Mouse (Mus musculus) midbrain, embryonic 10.5 days (tissue): Measurements from ENCODE around the gene Cst12. TPM values are rescaled to one million over a fixed set of nuclear protein-coding genes. Genes with fewer than 3 reads are reported as not detected.
"Not testable (repeated sequence)": the region's sequence is repeated elsewhere in the genome, so short reads cannot be mapped to it uniquely, and the experiment has no call there.

Experiments used
- DNase-seq: peaks from one replicate; pipeline ENCODE4 v3.0.0-alpha.2; 2017; ENCODE audit warnings: low spot score
- H3K27ac ChIP-seq: fragments of 300-500 bp; sonication (generic); replicated peaks from 2 replicates; pipeline ENCODE4 v1.5.1; 2016; ENCODE audit warnings: mild to moderate bottlenecking
- H3K27me3 ChIP-seq: fragments of 300-500 bp; sonication (generic); 2 replicates; pipeline ENCODE4 v1.6.1; 2016; ENCODE audit warnings: low read depth, mild to moderate bottlenecking; ENCODE audit not compliant: poor library complexity, severe bottlenecking
- H3K36me3 ChIP-seq: fragments of 300-500 bp; sonication (generic); 2 replicates; pipeline ENCODE4 v1.6.1; 2016; ENCODE audit warnings: mild to moderate bottlenecking, moderate library complexity
- H3K4me1 ChIP-seq: fragments of 300-500 bp; sonication (generic); 2 replicates; pipeline ENCODE4 v1.6.1; 2016
- H3K4me3 ChIP-seq: fragments of 300-500 bp; sonication (generic); 2 replicates; pipeline ENCODE4 v1.5.1; 2016; ENCODE audit warnings: mild to moderate bottlenecking, moderate library complexity
- H3K9me3 ChIP-seq: fragments of 300-500 bp; sonication (generic); replicated peaks from 2 replicates; pipeline ENCODE4 v1.6.1; 2016; ENCODE audit warnings: mild to moderate bottlenecking
- WGBS: fragments of 180-500 bp; shearing (Covaris S2); methylation state at CpG from one replicate; pipeline ENCODE4 v1.1.7; 2016; 5-methylcytosine and 5-hydroxymethylcytosine counted together
- polyA plus RNA-seq: library from polyadenylated mRNA; unstranded; fragments of >200 nt; fragmentation: Nextera tagmentation; extraction: Ambion mirVana; gene quantifications from 2 replicates; pipeline ENCODE4 v1.2.1, GENCODE M21; 2016

Gene Cst12
- polyA plus RNA-seq, result not detected in 2 replicates

- Histone ChIP-seq H3K27ac (no peak within 1 kb of the TSS), H3K9me3 (no peaks in the 10 kb centered on the region), H3K27me3 (no peaks in the 10 kb centered on the region), H3K4me1 (no peaks in the 10 kb centered on the region), H3K4me3 (no peak within 1 kb of the TSS), H3K36me3 (no peaks in the 10 kb centered on the region)
- no peak for DNase-seq
- WGBS, result 89% methylated on average over 6 of the region's 6 CpGs
Observed at GRCm38 (mm10) chr2:148789142-148789541, at the start of gene Cst12. Gene Cst12, plus strand, starts transcription at chr2:148789361.

DNA sequence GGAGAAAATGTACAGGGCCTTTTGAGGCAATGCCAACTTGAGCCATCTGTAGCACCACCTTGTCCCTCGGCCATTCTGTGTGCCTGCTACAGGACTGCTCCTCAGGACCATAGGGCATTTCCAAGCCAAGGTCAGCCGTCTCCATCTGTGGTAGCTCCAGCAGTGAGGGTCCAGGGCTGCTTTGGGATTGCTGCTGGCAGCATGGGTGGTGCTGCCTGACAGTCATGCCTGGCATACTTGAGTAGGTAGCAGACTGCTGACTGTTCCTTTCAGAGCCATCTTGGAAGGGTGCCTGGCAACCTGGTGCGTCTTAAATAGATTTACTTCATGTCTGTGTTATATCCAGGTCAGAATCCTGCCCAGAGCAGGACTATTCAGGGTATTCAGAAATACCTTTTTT, 46.2 kb upstream of the Cst12 start:
- Histone ChIP-seq H3K9me3 (no peaks in the 10 kb centered on the region), H3K4me1 (no peaks in the 10 kb centered on the region), H3K27me3 (no peaks in the 10 kb centered on the region), H3K27ac (no peak overlapping the region), H3K36me3 (no peaks in the 10 kb centered on the region), H3K4me3 (no peak overlapping the region)
- DNase-seq, result no peak
- WGBS, result 83% methylated on average over 3 of the region's 3 CpGs

DNA sequence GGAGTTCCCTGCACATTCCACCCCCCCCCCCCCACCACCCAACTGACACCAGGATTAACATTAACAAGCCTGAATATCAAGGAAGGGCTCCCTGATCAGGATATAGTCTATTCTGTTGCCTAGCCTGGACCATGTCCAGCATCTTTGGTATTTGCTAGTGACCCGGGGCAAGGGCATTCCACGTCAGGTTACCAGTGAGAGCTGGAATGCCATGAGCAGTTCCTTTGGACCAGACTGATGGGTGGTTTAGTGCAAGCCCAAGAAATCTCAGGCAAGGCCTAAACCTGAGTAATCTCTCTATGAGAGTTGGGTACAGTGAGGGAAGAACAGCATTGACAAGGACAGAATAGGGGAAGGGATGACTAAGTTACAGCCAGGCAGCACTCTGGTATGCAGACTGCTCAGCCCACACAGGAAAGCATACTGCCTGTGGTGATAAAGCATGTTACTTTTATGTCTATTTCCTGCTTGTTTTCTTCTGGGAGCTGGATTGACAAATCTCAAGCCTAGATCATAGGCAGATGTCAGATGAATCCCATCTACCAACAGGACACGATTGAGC, 45.2 kb upstream of the Cst12 start:
- H3K4me3 ChIP-seq, result no peak overlapping the region
- H3K4me1 ChIP-seq, result no peaks in the 10 kb centered on the region
- 84% methylated on average over 3 of the region's 3 CpGs for WGBS
- no peaks in the 10 kb centered on the region for H3K36me3 ChIP-seq
- no peak for DNase-seq
- no peaks in the 10 kb centered on the region for H3K27me3 ChIP-seq
- no peak overlapping the region for H3K27ac ChIP-seq
- no peaks in the 10 kb centered on the region for H3K9me3 ChIP-seq

- DNase-seq, result no peak
- H3K4me3 ChIP-seq, result no peak within 1 kb of the TSS
- 88% methylated on average over 1 of the region's 1 CpGs for WGBS
Observed at GRCm38 (mm10) chr2:148750058-148750457, 39.1 kb upstream of the Cst12 start, which contains the start of gene Cstl1. Gene Cstl1, plus strand, starts transcription at chr2:148750358.

GRCm38 (mm10) chr2:148751893-148752813, 37.0 kb upstream of the Cst12 start:
- no peaks in the 10 kb centered on the region for H3K9me3 ChIP-seq
- H3K36me3 ChIP-seq, result no peaks in the 10 kb centered on the region
- H3K27ac ChIP-seq, result no peak overlapping the region
- H3K4me1 ChIP-seq, result no peaks in the 10 kb centered on the region
- 18% methylated on average over 15 of the region's 15 CpGs for WGBS
- H3K4me3 ChIP-seq, result peak overlapping the region; percentile 40
- H3K27me3 ChIP-seq, result no peaks in the 10 kb centered on the region
- peak; percentile 64 for DNase-seq

More at GRCm38 (mm10) chr2:148750058-148750457, 39.1 kb upstream of the Cst12 start, which contains the start of gene Cstl1:
- Histone ChIP-seq H3K4me1 (no peaks in the 10 kb centered on the region), H3K9me3 (no peaks in the 10 kb centered on the region), H3K27ac (no peak within 1 kb of the TSS), H3K27me3 (no peaks in the 10 kb centered on the region), H3K36me3 (no peaks in the 10 kb centered on the region)

DNA sequence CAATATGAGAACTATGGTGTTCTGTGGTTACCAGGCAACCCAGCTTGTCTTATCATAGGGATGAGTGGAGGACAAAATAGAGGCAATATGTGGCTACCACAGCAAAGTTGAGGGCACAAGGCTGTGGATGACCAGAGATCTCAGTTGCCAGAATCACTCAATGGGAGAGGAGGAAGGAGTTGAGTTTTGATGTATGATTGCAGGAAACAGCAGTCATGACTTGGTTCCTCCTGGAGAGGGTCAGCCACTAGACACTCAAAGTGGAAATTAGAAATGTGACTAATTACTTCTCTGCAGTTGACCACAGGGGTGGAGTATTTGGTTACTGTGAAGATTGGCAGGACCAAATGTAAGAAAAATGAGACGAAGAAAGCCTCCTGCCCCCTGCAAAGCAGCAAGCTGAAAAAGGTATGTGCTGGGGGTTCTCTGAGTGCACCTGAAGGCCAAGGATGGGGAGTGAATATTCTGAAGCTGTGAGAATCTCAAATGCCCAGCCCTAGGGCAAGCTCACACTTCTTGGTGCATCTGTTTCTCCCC, 34.8 kb upstream of the Cst12 start:
- Histone ChIP-seq H3K27me3 (no peaks in the 10 kb centered on the region), H3K9me3 (no peaks in the 10 kb centered on the region), H3K4me3 (no peak overlapping the region), H3K27ac (no peak overlapping the region), H3K4me1 (no peaks in the 10 kb centered on the region), H3K36me3 (no peaks in the 10 kb centered on the region)
- 63% methylated on average over 1 of the region's 1 CpGs for WGBS
- DNase-seq, result no peak

DNA sequence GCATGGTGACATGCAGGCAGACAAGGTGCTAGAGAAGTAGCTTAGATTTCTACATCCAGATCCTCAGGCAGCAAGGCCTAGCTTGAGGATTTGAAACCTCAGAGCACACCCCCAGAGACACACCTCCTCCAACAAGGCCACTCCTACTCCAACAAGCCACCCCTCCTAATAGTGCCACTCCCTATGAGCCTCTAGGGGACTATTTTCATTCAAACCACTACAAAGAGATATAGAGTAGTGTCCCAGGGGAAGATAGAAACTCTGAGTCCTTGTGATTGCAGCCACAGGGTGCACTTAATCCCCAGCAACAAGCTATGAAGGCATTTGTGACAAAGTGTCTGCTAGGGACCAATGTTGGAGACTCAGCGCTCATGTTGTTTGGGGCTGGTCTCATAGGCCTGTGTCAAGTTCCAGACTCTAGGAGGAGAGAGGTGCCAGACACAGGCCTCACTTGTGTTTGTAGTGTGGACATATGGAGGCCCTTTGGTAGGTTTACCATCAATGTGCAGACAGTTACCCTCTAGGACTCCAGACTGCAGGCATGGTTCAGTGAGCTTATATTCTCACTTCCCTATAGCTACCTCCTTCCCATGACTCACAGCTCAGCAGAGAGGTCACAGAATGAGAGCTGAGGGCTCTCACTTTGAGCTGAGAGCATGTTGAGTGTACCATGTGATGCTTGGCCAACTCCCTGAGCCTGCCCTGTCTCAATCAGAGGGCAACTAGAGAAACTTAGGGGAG, 25.3 kb upstream of the Cst12 start:
- 84% methylated on average over 1 of the region's 1 CpGs for WGBS

DNA sequence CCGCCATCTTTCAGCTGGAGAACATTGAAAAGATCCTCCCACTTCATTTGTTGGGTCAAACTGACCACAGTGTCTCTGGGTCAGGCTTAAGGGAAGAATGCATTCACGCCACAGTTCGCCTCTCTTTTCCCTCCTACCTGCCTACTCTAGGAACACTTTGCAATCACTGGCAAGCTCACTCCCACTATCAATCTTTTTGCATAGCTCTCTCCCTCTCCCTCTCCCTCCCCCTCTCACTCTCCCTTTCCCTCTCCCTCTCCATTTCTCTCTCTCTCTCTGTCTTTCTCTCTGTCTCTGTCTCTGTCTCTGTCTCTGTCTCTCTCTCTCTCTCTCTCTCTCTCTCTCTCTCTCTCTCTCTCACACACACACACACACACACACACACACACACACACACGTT, 17.8 kb upstream of the Cst12 start, which contains the start of gene Cst11:
Cst11 (minus strand) TSS at position 101 of the 400 bp plus-strand sequence.
- not testable (repeated sequence) for H3K27me3 ChIP-seq, H3K4me3 ChIP-seq, H3K9me3 ChIP-seq, DNase-seq, H3K27ac ChIP-seq, H3K36me3 ChIP-seq, H3K4me1 ChIP-seq
- WGBS, result 94% methylated on average over 4 of the region's 4 CpGs

More for the DNA sequence above, 25.3 kb upstream of the Cst12 start:
- Histone ChIP-seq H3K36me3 (no peaks in the 10 kb centered on the region), H3K4me3 (no peak overlapping the region), H3K4me1 (no peaks in the 10 kb centered on the region), H3K27me3 (no peaks in the 10 kb centered on the region), H3K27ac (no peak overlapping the region), H3K9me3 (no peaks in the 10 kb centered on the region)
- no peak for DNase-seq

DNA sequence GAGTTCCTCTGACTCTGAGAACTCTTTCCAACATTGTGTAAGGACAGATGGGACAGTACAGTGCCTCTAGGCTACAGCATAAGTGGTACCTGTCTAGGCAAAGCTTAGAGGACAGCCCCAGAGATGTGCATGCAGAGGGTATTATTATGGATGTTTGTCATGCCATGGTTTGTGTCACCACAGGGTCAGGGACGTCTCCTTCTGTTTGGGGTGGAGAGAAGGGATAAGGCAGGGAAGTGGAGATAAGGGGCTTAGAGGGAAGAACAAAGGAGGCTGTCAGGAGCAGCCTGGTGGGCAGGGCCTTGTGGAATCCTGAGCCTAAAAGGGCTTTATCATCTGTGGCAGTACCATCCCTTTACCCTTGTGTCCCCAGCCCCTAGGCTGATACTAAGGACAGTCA, 7.5 kb upstream of the Cst12 start, which contains the start of gene 8030411F24Rik:
8030411F24Rik (plus strand) TSS at position 301 of the 400 bp plus-strand sequence.
- H3K27me3 ChIP-seq, result no peaks in the 10 kb centered on the region

DNA sequence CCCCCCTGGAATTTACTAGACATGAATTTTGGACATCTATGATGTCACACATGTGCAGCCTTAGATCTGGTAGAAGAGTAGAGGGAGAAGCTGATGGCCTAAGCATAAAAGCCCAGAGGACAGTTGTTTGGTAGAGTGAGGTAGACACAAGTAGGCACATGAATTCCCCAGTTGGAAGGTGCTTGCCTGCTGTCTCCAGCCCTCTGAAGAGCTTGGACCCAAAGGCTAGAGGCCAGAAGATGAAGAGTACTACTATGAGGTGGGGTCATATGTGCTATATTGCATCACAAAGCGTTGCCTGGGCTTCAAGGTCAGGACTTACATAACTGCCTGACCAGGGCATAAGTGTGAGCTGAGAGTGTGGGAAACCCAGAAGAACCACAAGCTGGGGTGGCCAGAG, 9.3 kb downstream of the Cst12 start, which contains the start of gene Cst8:
Cst8 (plus strand) TSS at position 301 of the 400 bp plus-strand sequence.
- 87% methylated on average over 1 of the region's 1 CpGs for WGBS
- H3K27me3 ChIP-seq, result no peaks in the 10 kb centered on the region
- no peak for DNase-seq
- H3K4me1 ChIP-seq, result no peaks in the 10 kb centered on the region
- H3K9me3 ChIP-seq, result no peaks in the 10 kb centered on the region
- H3K36me3 ChIP-seq, result no peaks in the 10 kb centered on the region
- H3K27ac ChIP-seq, result no peak within 1 kb of the TSS
- no peak within 1 kb of the TSS for H3K4me3 ChIP-seq

More for the DNA sequence above, 7.5 kb upstream of the Cst12 start, which contains the start of gene 8030411F24Rik:
- no peaks in the 10 kb centered on the region for H3K36me3 ChIP-seq
- no peaks in the 10 kb centered on the region for H3K9me3 ChIP-seq
- no peaks in the 10 kb centered on the region for H3K4me1 ChIP-seq
- H3K27ac ChIP-seq, result no peak within 1 kb of the TSS
- H3K4me3 ChIP-seq, result no peak within 1 kb of the TSS
- 13% methylated on average over 1 of the region's 1 CpGs for WGBS
- DNase-seq, result no peak

GRCm38 (mm10) chr2:148801491-148801921, 12.3 kb downstream of the Cst12 start:
- H3K9me3 ChIP-seq, result no peaks in the 10 kb centered on the region
- no peaks in the 10 kb centered on the region for H3K4me1 ChIP-seq
- H3K27ac ChIP-seq, result no peak overlapping the region
- WGBS, result 81% methylated on average over 3 of the region's 3 CpGs
- H3K36me3 ChIP-seq, result no peaks in the 10 kb centered on the region
- no peaks in the 10 kb centered on the region for H3K27me3 ChIP-seq
- no peak overlapping the region for H3K4me3 ChIP-seq
- DNase-seq, result no peak

GRCm38 (mm10) chr2:148806696-148807095, 17.5 kb downstream of the Cst12 start:
- Histone ChIP-seq H3K27ac (no peak overlapping the region), H3K4me3 (no peak overlapping the region), H3K4me1 (no peaks in the 10 kb centered on the region), H3K9me3 (no peaks in the 10 kb centered on the region), H3K27me3 (no peaks in the 10 kb centered on the region), H3K36me3 (no peaks in the 10 kb centered on the region)
- 87% methylated on average over 6 of the region's 6 CpGs for WGBS
- DNase-seq, result no peak
